Mouse (Mus musculus) stomach, postnatal 0 days (tissue): ENCODE measurements around the gene Pds5a. TPM values are rescaled to one million over a fixed set of nuclear protein-coding genes. Genes with fewer than 3 reads are reported as not detected.
"Not testable (repeated sequence)": the region's sequence is repeated elsewhere in the genome, so short reads cannot be mapped to it uniquely, and the experiment has no call there.

Experiments used
- ATAC-seq: fragments of 200-750 bp; cut with Nextera tagmentation; 2 replicates; pipeline ENCODE4 v1.8.0; 2017; ENCODE audit not compliant: low FRiP score, low TSS enrichment
- DNase-seq: peaks from one replicate; pipeline ENCODE4 v3.0.0-alpha.2; 2016; ENCODE audit warnings: low spot score
- H3K27ac ChIP-seq: fragments of 300-500 bp; sonication (generic); replicated peaks from 2 replicates; pipeline ENCODE4 v1.5.1; 2014; ENCODE audit warnings: mild to moderate bottlenecking, control low read depth
- H3K27me3 ChIP-seq: fragments of 300-500 bp; sonication (generic); 2 replicates; pipeline ENCODE4 v1.6.1; 2014; ENCODE audit warnings: low read length; ENCODE audit not compliant: control insufficient read depth, insufficient read depth
- H3K36me3 ChIP-seq: fragments of 300-500 bp; sonication (generic); 2 replicates; pipeline ENCODE4 v1.6.1; 2014; ENCODE audit warnings: low read length, mixed read lengths; ENCODE audit not compliant: control insufficient read depth, insufficient read depth
- H3K4me1 ChIP-seq: fragments of 300-500 bp; sonication (generic); replicated peaks from 2 replicates; pipeline ENCODE4 v1.6.1; 2014; ENCODE audit warnings: antibody characterized with exemption; ENCODE audit not compliant: control insufficient read depth, insufficient read depth
- H3K4me2 ChIP-seq: fragments of 300-500 bp; sonication (generic); replicated peaks from 2 replicates; pipeline ENCODE4 v1.6.1; 2014; ENCODE audit warnings: low read depth, mild to moderate bottlenecking, control low read depth, moderate library complexity
- H3K4me3 ChIP-seq: fragments of 300-500 bp; sonication (generic); 2 replicates; pipeline ENCODE4 v1.5.1; 2014; ENCODE audit warnings: low read depth, low read length, control low read depth
- H3K9ac ChIP-seq: fragments of 300-500 bp; sonication (generic); 2 replicates; pipeline ENCODE4 v1.6.1; 2014; ENCODE audit warnings: mild to moderate bottlenecking, low read length, control low read depth, mixed read lengths
- H3K9me3 ChIP-seq: fragments of 300-500 bp; sonication (generic); 2 replicates; pipeline ENCODE4 v1.6.1; 2016; ENCODE audit warnings: low read length; ENCODE audit not compliant: control insufficient read depth
- CTCF ChIP-seq: IDR thresholded peaks from 2 replicates; pipeline ENCODE4 v1.5.1; 2016; ENCODE audit warnings: antibody characterized with exemption, low read depth, mild to moderate bottlenecking, moderate library complexity
- EP300 ChIP-seq: optimal IDR thresholded peaks from 2 replicates; pipeline ENCODE3; 2016; ENCODE audit warnings: antibody characterized with exemption
- WGBS: fragments of 180-500 bp; shearing (Covaris S2); extraction: QIAGEN DNeasy Blood & Tissue Kit; methylation state at CpG from one replicate; pipeline ENCODE4 v1.1.7; 2014; 5-methylcytosine and 5-hydroxymethylcytosine counted together
- polyA plus RNA-seq: library from polyadenylated mRNA; unstranded; fragments of >200 nt; fragmentation: Nextera tagmentation; extraction: Ambion mirVana; gene quantifications from 2 replicates; pipeline ENCODE4 v1.2.1, GENCODE M21; 2015

Gene Pds5a
- polyA plus RNA-seq, 1 experiment from 2014 or later = 16.7 TPM

GRCm38 (mm10) chr5:65699146-65699545 lies 1.1 kb upstream of the Pds5a start:
- H3K27me3 ChIP-seq = no peaks in the 10 kb centered on the region
- H3K9ac ChIP-seq = peak overlapping the region; percentile 95; the same call in 1 of the 2 replicates
- DNase-seq (no peak), ATAC-seq (no peak)
- 62% methylated on average over 10 of the region's 10 CpGs for WGBS
- H3K9me3 ChIP-seq = no peaks in the 10 kb centered on the region
- peak overlapping the region; percentile 98; the same call in 1 of the 2 replicates for H3K4me3 ChIP-seq
- no peak for TF ChIP-seq EP300
- TF ChIP-seq CTCF = no peak
- H3K36me3 ChIP-seq = no peaks in the 10 kb centered on the region
- H3K4me1 ChIP-seq = no peaks in the 10 kb centered on the region
- peak overlapping the region; percentile 98 for H3K27ac ChIP-seq
- H3K4me2 ChIP-seq = peak overlapping the region; percentile 54

GRCm38 (mm10) chr5:65698759-65699136 lies 675 bp upstream of the Pds5a start:
- TF ChIP-seq EP300 (no peak), CTCF (no peak)
- H3K4me2 ChIP-seq = peak overlapping the region; percentile 54

GRCm38 (mm10) chr5:65697486-65697835 lies 612 bp downstream of the Pds5a start:
- ATAC-seq = peak; percentile 69
- H3K27ac ChIP-seq = peak overlapping the region; percentile 98

More at GRCm38 (mm10) chr5:65698759-65699136, 675 bp upstream of the Pds5a start:
- Histone ChIP-seq H3K27me3 (no peaks in the 10 kb centered on the region), H3K4me3 (peak overlapping the region; percentile 98), H3K27ac (peak overlapping the region; percentile 98), H3K36me3 (no peaks in the 10 kb centered on the region), H3K4me1 (no peaks in the 10 kb centered on the region), H3K9ac (peak overlapping the region; percentile 95), H3K9me3 (no peaks in the 10 kb centered on the region)
- 10% methylated on average over 6 of the region's 6 CpGs for WGBS
- ATAC-seq = no peak
- DNase-seq = no peak

GRCm38 (mm10) chr5:65696821-65697485 lies 1.1 kb downstream of the Pds5a start:
- DNase-seq (peak; percentile 72), ATAC-seq (peak; percentile 39)
- Histone ChIP-seq H3K27me3 (no peaks in the 10 kb centered on the region), H3K4me1 (no peaks in the 10 kb centered on the region), H3K27ac (peak overlapping the region; percentile 98), H3K9ac (peak overlapping the region; percentile 95), H3K4me3 (peak overlapping the region; percentile 98), H3K9me3 (no peaks in the 10 kb centered on the region), H3K4me2 (peak overlapping the region; percentile 77), H3K36me3 (no peaks in the 10 kb centered on the region)
- WGBS = under 1% methylated on average over 53 of the region's 58 CpGs
- peak; percentile 91 for TF ChIP-seq CTCF
- no peak for TF ChIP-seq EP300

More at GRCm38 (mm10) chr5:65697486-65697835, 612 bp downstream of the Pds5a start:
- Histone ChIP-seq H3K36me3 (no peaks in the 10 kb centered on the region), H3K9ac (peak overlapping the region; percentile 95), H3K9me3 (no peaks in the 10 kb centered on the region), H3K4me2 (peak overlapping the region; percentile 77), H3K27me3 (no peaks in the 10 kb centered on the region), H3K4me1 (no peaks in the 10 kb centered on the region), H3K4me3 (peak overlapping the region; percentile 98)
- TF ChIP-seq CTCF = no peak
- TF ChIP-seq EP300 = no peak
- no peak for DNase-seq
- WGBS = 0% methylated on average over 14 of the region's 49 CpGs

- DNase-seq, H3K27ac ChIP-seq, H3K4me1 ChIP-seq, H3K9me3 ChIP-seq, H3K27me3 ChIP-seq, H3K4me3 ChIP-seq, ATAC-seq, H3K36me3 ChIP-seq, H3K4me2 ChIP-seq, H3K9ac ChIP-seq: not testable (repeated sequence)
- WGBS = 89% methylated on average over 2 of the region's 3 CpGs
Measured at GRCm38 (mm10) chr5:65694076-65694475, 4.0 kb downstream of the Pds5a start.

GRCm38 (mm10) chr5:65693018-65693417 lies 5.1 kb downstream of the Pds5a start:
- H3K4me1 ChIP-seq = no peaks in the 10 kb centered on the region
- DNase-seq = no peak
- H3K4me3 ChIP-seq = no peak overlapping the region
- peaks cover 3% of the 10 kb centered on the region; the same call in 1 of the 2 replicates for H3K36me3 ChIP-seq
- no peaks in the 10 kb centered on the region for H3K27me3 ChIP-seq
- H3K9ac ChIP-seq = no peak overlapping the region
- no peak overlapping the region for H3K27ac ChIP-seq
- no peaks in the 10 kb centered on the region for H3K9me3 ChIP-seq
- TF ChIP-seq CTCF (no peak), EP300 (no peak)
- H3K4me2 ChIP-seq = no peak overlapping the region
- ATAC-seq = no peak
